Mouse (Mus musculus): ENCODE measurements around the gene Ccdc17. TPM values are rescaled to one million over a fixed set of nuclear protein-coding genes. Genes with fewer than 3 reads are reported as not detected.

The Ccdc17 gene
- total and polyA plus RNA-seq, 3 experiments = 0.83 to 6.2 (median 5.0) TPM

GRCm38 (mm10) chr4:116557306-116558121 lies 38.9 kb upstream of the Ccdc17 start, which contains the start of gene Gpbp1l1:
Gene Gpbp1l1, plus strand, starts transcription at chr4:116557658.
- Histone ChIP-seq H3K36me3 (replicated peaks) (peaks cover 33% of the 10 kb centered on the region), H3K4me3 (ENCODE audit: low read depth, low read length) (peak within 1 kb of the TSS; percentile 97), H3K9me3 (replicated peaks) (no peaks in the 10 kb centered on the region), H3K27me3 (ENCODE audit: insufficient read depth, low read length) (no peaks in the 10 kb centered on the region), H3K4me1 (ENCODE audit: insufficient read depth, low read depth, low read length) (peaks cover 25% of the 10 kb centered on the region)
- ATAC-seq (ENCODE audit: extremely low read depth, insufficient number of reproducible peaks, low FRiP score, poor library complexity, severe bottlenecking) (peak; percentile 56), DNase-seq (ENCODE audit: low spot score) (peak; percentile 78)
- TF ChIP-seq POLR2AphosphoS5 (IDR thresholded peaks at IDR 0.05; ENCODE audit: insufficient replicate concordance, low read depth, low read length) (0 out of 2 replicates have a peak, but pooled peaks have one; percentile 62), GATA2 (IDR thresholded peaks at IDR 0.05; ENCODE audit: borderline replicate concordance, low read depth, low read length) (no peak)

DNA sequence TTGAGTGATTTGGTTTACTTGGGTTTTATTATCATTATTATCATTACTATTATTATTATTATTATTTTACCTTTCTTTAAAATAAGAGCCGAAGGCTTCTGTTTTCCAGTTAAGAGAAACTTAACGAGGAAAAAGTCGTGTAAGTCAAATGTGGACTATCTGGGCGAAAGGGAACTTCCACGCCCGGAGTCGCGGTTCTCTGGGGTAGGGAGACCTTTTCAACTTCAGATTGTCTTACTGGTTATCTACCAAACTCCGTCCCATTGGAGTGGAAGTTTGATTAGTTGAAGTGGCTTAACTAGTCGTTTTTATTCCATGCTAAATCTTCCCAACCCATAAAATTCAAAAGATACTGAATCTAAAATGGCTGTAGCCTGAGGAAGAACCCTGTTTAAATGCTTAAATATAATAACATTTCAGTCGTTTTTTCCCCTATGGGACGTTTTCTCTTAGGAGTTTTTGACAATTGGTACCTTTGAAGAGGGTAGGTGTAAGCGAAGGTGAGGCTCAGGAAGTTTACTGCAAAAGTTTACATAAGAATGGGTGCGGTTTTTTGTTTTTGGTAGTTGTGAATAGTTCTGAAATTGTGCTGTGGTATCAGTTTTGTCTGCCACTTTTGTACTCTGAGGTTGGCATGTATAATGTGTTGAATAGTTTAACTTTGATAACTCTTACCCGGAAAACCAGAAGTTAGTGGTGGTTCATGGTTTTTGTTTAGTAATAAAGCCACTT lies 38.1 kb upstream of the Ccdc17 start:
- H3K36me3 ChIP-seq (replicated peaks) = peaks cover 30% of the 10 kb centered on the region
- H3K9me3 ChIP-seq (replicated peaks) = no peaks in the 10 kb centered on the region
- H3K27me3 ChIP-seq (ENCODE audit: insufficient read depth, low read length) = no peaks in the 10 kb centered on the region
- peak overlapping the region; percentile 97 for H3K4me3 ChIP-seq (ENCODE audit: low read depth, low read length)
- ATAC-seq (ENCODE audit: extremely low read depth, insufficient number of reproducible peaks, low FRiP score, poor library complexity, severe bottlenecking) (no peak), DNase-seq (ENCODE audit: low spot score) (no peak)
- peaks cover 31% of the 10 kb centered on the region for H3K4me1 ChIP-seq (ENCODE audit: insufficient read depth, low read depth, low read length)
- TF ChIP-seq TAL1 (conservative IDR thresholded peaks at IDR 0.05; ENCODE audit: low read depth, low read length) = no peak
- TF ChIP-seq GATA1 (IDR thresholded peaks at IDR 0.05; ENCODE audit: borderline replicate concordance, low read length) = no peak
- no peak for TF ChIP-seq CTCF (IDR thresholded peaks at IDR 0.05; ENCODE audit: low read depth, low read length)

DNA sequence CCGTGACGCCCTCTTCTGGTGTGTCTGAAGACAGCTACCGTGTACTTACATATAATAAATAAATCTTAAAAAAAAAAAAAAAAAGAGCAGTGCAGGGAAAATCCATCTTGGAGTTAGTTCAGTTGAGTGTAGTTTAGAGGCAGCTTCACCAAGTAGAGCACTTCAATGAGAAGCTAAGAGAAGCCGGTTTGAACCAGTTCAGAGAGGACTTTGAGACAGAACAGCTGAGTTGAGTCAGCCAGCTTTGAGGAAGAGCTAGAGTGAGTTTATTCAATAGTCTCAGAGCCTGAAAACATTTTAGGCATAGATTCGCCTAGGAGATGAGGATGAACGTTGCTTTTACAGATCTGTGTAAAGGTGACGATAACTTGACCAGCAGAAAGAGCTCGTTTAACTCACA lies 661 bp upstream of the Ccdc17 start:
- ATAC-seq (ENCODE audit: extremely low read depth, insufficient number of reproducible peaks, low FRiP score, poor library complexity, severe bottlenecking) (no peak), DNase-seq (ENCODE audit: low spot score) (no peak)
- Histone ChIP-seq H3K27me3 (ENCODE audit: insufficient read depth, low read length) (no peaks in the 10 kb centered on the region), H3K4me3 (ENCODE audit: low read depth, low read length) (no peak overlapping the region), H3K36me3 (replicated peaks) (peaks cover 67% of the 10 kb centered on the region), H3K9me3 (replicated peaks) (no peaks in the 10 kb centered on the region), H3K4me1 (ENCODE audit: insufficient read depth, low read depth, low read length) (peaks cover 44% of the 10 kb centered on the region)
- no peak for TF ChIP-seq GATA1 (IDR thresholded peaks at IDR 0.05; ENCODE audit: borderline replicate concordance, low read length)
- no peak for TF ChIP-seq TAL1 (conservative IDR thresholded peaks at IDR 0.05; ENCODE audit: low read depth, low read length)

DNA sequence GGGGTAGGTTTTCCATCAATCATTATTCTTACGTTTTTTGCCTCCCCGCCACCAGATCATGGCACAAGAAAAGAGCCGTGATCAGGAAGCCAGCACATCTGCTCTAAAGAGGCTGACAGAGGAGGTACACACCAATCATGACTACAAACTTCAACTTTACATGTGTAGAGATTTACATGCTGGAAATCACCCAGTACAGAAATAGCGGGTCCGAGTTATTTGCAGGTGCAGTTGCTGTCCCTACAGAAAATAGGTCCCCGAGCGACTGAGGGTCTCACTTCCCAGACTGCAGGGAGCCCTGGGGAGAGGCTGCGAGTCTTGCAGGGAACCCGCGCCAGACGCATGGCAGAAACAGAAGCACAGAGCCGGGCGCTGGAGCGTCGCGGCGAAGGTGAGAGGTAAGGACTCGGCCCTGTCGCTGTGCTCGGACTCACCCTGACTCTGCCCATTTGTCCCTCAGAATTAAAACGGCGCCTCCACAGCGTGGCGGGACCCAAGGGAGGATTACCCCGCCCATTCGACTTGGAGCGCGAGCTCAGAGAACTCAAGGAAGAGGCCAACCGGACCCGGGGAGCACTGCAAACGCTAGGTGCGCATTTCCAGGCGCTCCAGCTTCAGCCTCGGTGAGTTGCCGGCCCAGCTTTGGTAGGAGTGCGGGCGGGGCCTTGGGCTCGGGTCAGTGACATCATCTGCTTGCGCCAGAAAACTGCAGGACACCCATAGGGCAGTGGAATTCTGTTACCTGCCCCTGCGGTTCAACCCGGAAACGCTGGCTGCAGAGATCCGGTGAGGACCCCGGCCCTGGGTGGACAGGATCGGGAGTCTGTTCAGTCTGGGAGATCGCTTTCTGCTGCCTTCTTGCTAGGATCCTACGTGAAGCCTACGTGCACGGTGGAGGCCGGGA lies 776 bp downstream of the Ccdc17 start:
- Histone ChIP-seq H3K4me3 (ENCODE audit: low read depth, low read length) (peak overlapping the region; percentile 83), H3K36me3 (replicated peaks) (peaks cover 67% of the 10 kb centered on the region), H3K9me3 (replicated peaks) (no peaks in the 10 kb centered on the region), H3K4me1 (ENCODE audit: insufficient read depth, low read depth, low read length) (peaks cover 33% of the 10 kb centered on the region), H3K27me3 (ENCODE audit: insufficient read depth, low read length) (no peaks in the 10 kb centered on the region)
- ATAC-seq (ENCODE audit: extremely low read depth, insufficient number of reproducible peaks, low FRiP score, poor library complexity, severe bottlenecking) (peak; percentile 87), DNase-seq (ENCODE audit: low spot score) (peak; percentile 80)
- TF ChIP-seq GATA2 (IDR thresholded peaks at IDR 0.05; ENCODE audit: borderline replicate concordance, low read depth, low read length) (no peak), TAL1 (conservative IDR thresholded peaks at IDR 0.05; ENCODE audit: low read depth, low read length) (no peak), POLR2AphosphoS5 (IDR thresholded peaks at IDR 0.05; ENCODE audit: insufficient replicate concordance, low read depth, low read length) (no peak), GATA1 (IDR thresholded peaks at IDR 0.05; ENCODE audit: borderline replicate concordance, low read length) (no peak), CTCF (IDR thresholded peaks at IDR 0.05; ENCODE audit: low read depth, low read length) (no peak)

DNA sequence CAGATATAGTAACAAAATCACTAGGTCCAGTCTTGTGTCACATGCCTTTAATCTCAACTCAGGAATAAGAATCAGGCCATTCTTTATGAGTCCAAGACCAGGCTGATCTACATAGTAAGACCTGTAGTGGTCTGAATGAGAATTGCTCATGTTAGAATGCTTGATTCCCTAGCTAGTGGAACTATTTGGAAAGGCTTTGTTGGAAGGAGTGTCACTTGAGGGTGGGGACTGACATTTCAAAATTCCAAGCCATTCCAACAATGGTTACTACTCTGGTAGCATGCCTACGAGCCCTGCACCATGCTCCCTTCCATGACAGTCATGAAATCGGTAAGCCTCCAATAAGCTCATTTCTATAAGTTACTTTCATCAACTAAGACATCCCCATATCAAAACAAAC lies 16.2 kb downstream of the Ccdc17 start:
- Histone ChIP-seq H3K9me3 (replicated peaks) (no peaks in the 10 kb centered on the region), H3K27me3 (ENCODE audit: insufficient read depth, low read length) (no peaks in the 10 kb centered on the region), H3K4me1 (ENCODE audit: insufficient read depth, low read depth, low read length) (peaks cover 6% of the 10 kb centered on the region; the same call in 1 of the 2 replicates), H3K36me3 (replicated peaks) (peaks cover 84% of the 10 kb centered on the region), H3K4me3 (ENCODE audit: low read depth, low read length) (no peak overlapping the region)
- TF ChIP-seq POLR2AphosphoS5 (IDR thresholded peaks at IDR 0.05; ENCODE audit: insufficient replicate concordance, low read depth, low read length) (no peak), TAL1 (conservative IDR thresholded peaks at IDR 0.05; ENCODE audit: low read depth, low read length) (no peak), GATA1 (IDR thresholded peaks at IDR 0.05; ENCODE audit: borderline replicate concordance, low read length) (no peak), GATA2 (IDR thresholded peaks at IDR 0.05; ENCODE audit: borderline replicate concordance, low read depth, low read length) (no peak), CTCF (IDR thresholded peaks at IDR 0.05; ENCODE audit: low read depth, low read length) (no peak)
- ATAC-seq (ENCODE audit: extremely low read depth, insufficient number of reproducible peaks, low FRiP score, poor library complexity, severe bottlenecking) (no peak), DNase-seq (ENCODE audit: low spot score) (no peak)

- Histone ChIP-seq H3K4me1 (ENCODE audit: insufficient read depth, low read depth, low read length) (peaks cover 2% of the 10 kb centered on the region; the same call in 1 of the 2 replicates), H3K27me3 (ENCODE audit: insufficient read depth, low read length) (no peaks in the 10 kb centered on the region), H3K9me3 (replicated peaks) (no peaks in the 10 kb centered on the region), H3K36me3 (replicated peaks) (peaks cover 85% of the 10 kb centered on the region), H3K4me3 (ENCODE audit: low read depth, low read length) (no peak overlapping the region)
- no peak for ATAC-seq (ENCODE audit: extremely low read depth, insufficient number of reproducible peaks, low FRiP score, poor library complexity, severe bottlenecking)
- no peak for TF ChIP-seq POLR2AphosphoS5 (IDR thresholded peaks at IDR 0.05; ENCODE audit: insufficient replicate concordance, low read depth, low read length)
- no peak for TF ChIP-seq TAL1 (conservative IDR thresholded peaks at IDR 0.05; ENCODE audit: low read depth, low read length)
- TF ChIP-seq GATA2 (IDR thresholded peaks at IDR 0.05; ENCODE audit: borderline replicate concordance, low read depth, low read length) = no peak
- TF ChIP-seq GATA1 (IDR thresholded peaks at IDR 0.05; ENCODE audit: borderline replicate concordance, low read length) = no peak
- TF ChIP-seq CTCF (IDR thresholded peaks at IDR 0.05; ENCODE audit: low read depth, low read length) = no peak
- DNase-seq (ENCODE audit: low spot score) = no peak
Measured at GRCm38 (mm10) chr4:116615237-116615636, 18.8 kb downstream of the Ccdc17 start.
